Mouse (Mus musculus) heart, embryonic 14.5 days (tissue): Measurements from ENCODE around the gene Crebl2. TPM values are rescaled to one million over a fixed set of nuclear protein-coding genes. Genes with fewer than 3 reads are reported as not detected.

Source experiments
- ATAC-seq: fragments of 200-750 bp; cut with Nextera tagmentation; 2 replicates; pipeline ENCODE4 v1.8.0; 2017; ENCODE audit warnings: low read depth, moderate TSS enrichment; ENCODE audit not compliant: insufficient number of reproducible peaks, insufficient read depth, low FRiP score
- H3K27ac ChIP-seq, 2 experiments: fragments of 200-500 bp in 1 of 2; fragments of 300-500 bp in 1 of 2; sonication (generic) in 1 of 2; replicated peaks in 1 of 2; 2 replicates each; pipeline ENCODE4 v1.5.1; 2012 to 2014; ENCODE audit warnings: low read depth in 2 of 2, low read length in 2 of 2, control low read depth in 1 of 2, mild to moderate bottlenecking in 1 of 2, mixed read lengths in 1 of 2; ENCODE audit not compliant: control insufficient read depth in 1 of 2, insufficient read depth in 1 of 2
- H3K27me3 ChIP-seq: fragments of 300-500 bp; sonication (generic); 2 replicates; pipeline ENCODE4 v1.6.1; 2014; ENCODE audit warnings: mild to moderate bottlenecking, low read length, control low read depth; ENCODE audit not compliant: control insufficient read depth, insufficient read depth
- H3K36me3 ChIP-seq: fragments of 300-500 bp; sonication (generic); 2 replicates; pipeline ENCODE4 v1.6.1; 2014; ENCODE audit warnings: mild to moderate bottlenecking, control low read depth, low read length, mixed read lengths; ENCODE audit not compliant: control insufficient read depth, insufficient read depth
- H3K4me1 ChIP-seq, 2 experiments: fragments of 200-500 bp in 1 of 2; fragments of 300-500 bp in 1 of 2; sonication (generic) in 1 of 2; 2 replicates each; pipeline ENCODE4 v1.6.1; 2012 to 2014; ENCODE audit warnings: low read length in 2 of 2, control low read depth in 1 of 2, mixed read lengths in 1 of 2; ENCODE audit not compliant: control insufficient read depth in 2 of 2, insufficient read depth in 2 of 2
- H3K4me2 ChIP-seq: fragments of 300-500 bp; sonication (generic); 2 replicates; pipeline ENCODE4 v1.6.1; 2014; ENCODE audit warnings: mild to moderate bottlenecking, low read length
- H3K4me3 ChIP-seq, 2 experiments: fragments of 200-500 bp in 1 of 2; fragments of 300-500 bp in 1 of 2; sonication (generic) in 1 of 2; 2 replicates each; pipeline ENCODE4 v1.5.1; 2012 to 2014; ENCODE audit warnings: low read length in 2 of 2, mild to moderate bottlenecking in 2 of 2, control low read depth in 1 of 2, low read depth in 1 of 2, moderate library complexity in 1 of 2; ENCODE audit not compliant: control insufficient read depth in 1 of 2, insufficient read depth in 1 of 2
- H3K9ac ChIP-seq: fragments of 300-500 bp; sonication (generic); 2 replicates; pipeline ENCODE4 v1.6.1; 2014; ENCODE audit warnings: mild to moderate bottlenecking, low read length
- H3K9me3 ChIP-seq: fragments of 300-500 bp; sonication (generic); 2 replicates; pipeline ENCODE4 v1.6.1; 2016; ENCODE audit warnings: low read length, control low read depth; ENCODE audit not compliant: control insufficient read depth
- WGBS: fragments of 180-500 bp; shearing (Covaris S2); extraction: QIAGEN DNeasy Blood & Tissue Kit; methylation state at CpG from one replicate; pipeline ENCODE4 v1.1.7; 2014; 5-methylcytosine and 5-hydroxymethylcytosine counted together
- polyA plus RNA-seq: library from polyadenylated mRNA; unstranded; fragments of >200 nt; fragmentation: Nextera tagmentation; extraction: Ambion mirVana; gene quantifications from 2 replicates; pipeline ENCODE4 v1.2.1, GENCODE M21; 2014

The Crebl2 gene
- polyA plus RNA-seq, 1 experiment from 2014 or later: 1.6 TPM

- no peak overlapping the region for H3K4me3 ChIP-seq
- H3K27me3 ChIP-seq: no peaks in the 10 kb centered on the region
- no peaks in the 10 kb centered on the region for H3K36me3 ChIP-seq
- no peak overlapping the region for H3K9ac ChIP-seq
- 85% methylated on average over 6 of the region's 6 CpGs for WGBS
- ATAC-seq: no peak
- H3K9me3 ChIP-seq: no peaks in the 10 kb centered on the region
- H3K4me2 ChIP-seq: no peak overlapping the region
- H3K4me1 ChIP-seq: no peaks in the 10 kb centered on the region
- H3K27ac ChIP-seq: no peak overlapping the region
Measured at GRCm38 (mm10) chr6:134806130-134806529, 23.8 kb upstream of the Crebl2 start.

DNA sequence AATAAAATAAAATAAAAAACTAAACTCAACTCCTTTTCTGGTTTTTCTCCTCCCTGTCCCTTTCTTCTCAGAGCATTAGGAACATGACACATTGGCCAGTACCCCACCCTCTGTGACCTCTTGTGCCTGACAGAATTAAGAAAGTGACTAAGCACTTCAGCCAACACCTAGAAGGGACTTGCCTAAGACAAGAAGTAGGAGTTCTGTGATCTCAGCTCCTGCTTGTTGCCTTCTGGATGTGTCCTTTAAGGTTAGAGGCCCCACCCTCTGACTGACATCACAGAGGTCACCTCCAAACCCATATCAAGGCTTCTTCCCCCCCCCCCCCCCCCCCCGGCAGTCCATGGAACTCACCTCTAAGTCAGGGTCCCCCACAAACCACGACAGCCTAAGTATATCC, 22.9 kb upstream of the Crebl2 start:
- H3K36me3 ChIP-seq: no peaks in the 10 kb centered on the region
- no peak overlapping the region for H3K4me3 ChIP-seq
- H3K9me3 ChIP-seq: no peaks in the 10 kb centered on the region
- no peaks in the 10 kb centered on the region for H3K27me3 ChIP-seq
- WGBS: 79% methylated on average over 1 of the region's 2 CpGs
- no peak overlapping the region for H3K9ac ChIP-seq
- H3K4me1 ChIP-seq: no peaks in the 10 kb centered on the region
- H3K27ac ChIP-seq: no peak overlapping the region
- H3K4me2 ChIP-seq: no peak overlapping the region
- no peak for ATAC-seq

DNA sequence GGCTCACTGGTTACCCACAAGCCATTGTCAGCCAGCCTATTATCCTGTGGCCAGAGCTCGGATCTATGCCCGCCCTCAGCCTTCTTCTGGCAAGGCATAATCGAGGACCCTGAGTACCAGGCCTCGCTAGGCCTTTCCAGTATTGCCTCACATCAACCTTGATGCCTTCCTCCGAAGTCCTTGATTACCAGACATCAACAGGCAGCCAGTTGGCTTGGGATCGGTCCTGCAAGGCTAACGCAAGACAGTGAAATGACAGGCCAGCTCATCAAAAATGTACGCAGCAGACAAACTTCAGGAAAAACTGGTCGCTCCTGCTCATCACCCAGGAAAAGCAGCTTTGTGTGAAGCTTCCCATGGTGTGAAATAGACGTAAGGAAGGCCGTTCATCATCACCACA, 22.2 kb upstream of the Crebl2 start:
- WGBS: 90% methylated on average over 11 of the region's 11 CpGs
- H3K4me2 ChIP-seq: no peak overlapping the region

DNA sequence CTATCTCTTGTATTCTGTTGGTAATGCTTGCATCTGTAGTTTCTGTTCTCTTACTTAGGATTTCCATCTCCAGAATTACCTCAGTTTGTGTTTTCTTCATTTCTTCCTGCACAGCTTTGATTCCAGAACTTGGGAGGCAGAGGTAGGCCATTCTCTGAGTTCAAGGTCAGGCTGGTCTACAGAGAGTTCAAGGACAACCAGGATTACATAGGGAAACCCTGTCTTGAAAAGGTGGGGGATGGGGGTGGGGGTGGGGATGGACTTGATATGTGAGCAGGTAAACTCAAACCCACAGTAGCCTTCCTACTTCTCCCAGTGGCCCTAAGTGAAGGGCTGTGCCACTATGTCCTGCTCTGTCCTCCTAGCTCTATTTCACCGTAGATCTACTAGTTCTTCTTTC, 16.9 kb upstream of the Crebl2 start:
- peaks cover 7 to 9% of the 10 kb centered on the region in 2 experiments; a peak in 2 of 4 replicates for H3K4me1 ChIP-seq
- no peak overlapping the region for H3K4me2 ChIP-seq
- WGBS: 68% methylated on average over 1 of the region's 1 CpGs
- H3K36me3 ChIP-seq: no peaks in the 10 kb centered on the region
- H3K27me3 ChIP-seq: no peaks in the 10 kb centered on the region
- ATAC-seq: no peak
- H3K9me3 ChIP-seq: no peaks in the 10 kb centered on the region
- no peak overlapping the region for H3K4me3 ChIP-seq
- no peak overlapping the region for H3K9ac ChIP-seq
- no peak overlapping the region for H3K27ac ChIP-seq

More for the DNA sequence above, 22.2 kb upstream of the Crebl2 start:
- no peak overlapping the region for H3K4me3 ChIP-seq
- no peaks in the 10 kb centered on the region for H3K9me3 ChIP-seq
- ATAC-seq: no peak
- no peak overlapping the region for H3K9ac ChIP-seq
- H3K27me3 ChIP-seq: no peaks in the 10 kb centered on the region
- H3K27ac ChIP-seq: no peak overlapping the region
- H3K4me1 ChIP-seq: no peaks in the 10 kb centered on the region
- no peaks in the 10 kb centered on the region for H3K36me3 ChIP-seq

GRCm38 (mm10) chr6:134817051-134817928, 12.7 kb upstream of the Crebl2 start:
- WGBS: 43% methylated on average over 12 of the region's 12 CpGs
- H3K27me3 ChIP-seq: no peaks in the 10 kb centered on the region
- peaks cover 7 to 14% of the 10 kb centered on the region in 2 experiments; a peak in 3 of 4 replicates for H3K4me1 ChIP-seq
- no peaks in the 10 kb centered on the region for H3K36me3 ChIP-seq
- ATAC-seq: no peak
- H3K9me3 ChIP-seq: no peaks in the 10 kb centered on the region
- no peak overlapping the region for H3K4me2 ChIP-seq
- H3K27ac ChIP-seq: no peak overlapping the region
- no peak overlapping the region for H3K9ac ChIP-seq
- no peak overlapping the region for H3K4me3 ChIP-seq

DNA sequence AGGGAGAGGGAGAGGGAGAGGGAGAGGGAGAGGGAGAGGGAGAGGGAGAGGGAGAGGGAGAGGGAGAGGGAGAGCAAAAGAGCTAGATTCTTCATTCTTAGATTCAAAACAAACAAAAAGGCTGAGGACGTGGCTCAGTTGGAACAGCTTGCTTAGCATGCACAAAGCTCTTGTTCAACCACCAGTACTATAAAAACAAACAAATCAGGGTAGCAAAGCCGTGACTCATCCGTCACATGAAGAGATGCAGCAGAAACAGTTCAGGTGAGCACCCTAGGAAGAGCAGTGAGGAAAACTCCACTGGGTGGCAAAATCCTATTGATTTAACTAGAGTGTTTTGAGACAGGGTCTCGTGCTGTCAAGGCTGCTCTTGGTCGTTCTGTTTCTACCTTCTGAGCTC, 10.2 kb upstream of the Crebl2 start:
- peaks cover 7 to 14% of the 10 kb centered on the region in 2 experiments; a peak in 3 of 4 replicates for H3K4me1 ChIP-seq
- WGBS: 59% methylated on average over 5 of the region's 5 CpGs
- no peaks in the 10 kb centered on the region for H3K36me3 ChIP-seq
- no peak for ATAC-seq
- H3K4me2 ChIP-seq: no peak overlapping the region
- no peak overlapping the region for H3K27ac ChIP-seq
- H3K27me3 ChIP-seq: no peaks in the 10 kb centered on the region
- H3K9ac ChIP-seq: no peak overlapping the region
- no peaks in the 10 kb centered on the region for H3K9me3 ChIP-seq
- H3K4me3 ChIP-seq: no peak overlapping the region

- no peak overlapping the region for H3K27ac ChIP-seq
- no peaks in the 10 kb centered on the region for H3K27me3 ChIP-seq
- no peak overlapping the region for H3K9ac ChIP-seq
- H3K9me3 ChIP-seq: no peaks in the 10 kb centered on the region
- WGBS: 50% methylated on average over 6 of the region's 6 CpGs
- no peaks in the 10 kb centered on the region for H3K36me3 ChIP-seq
- no peak overlapping the region for H3K4me2 ChIP-seq
- no peak for ATAC-seq
- H3K4me3 ChIP-seq: no peak overlapping the region
- peaks cover 7 to 14% of the 10 kb centered on the region in 2 experiments; a peak in 3 of 4 replicates for H3K4me1 ChIP-seq
Measured at GRCm38 (mm10) chr6:134820411-134820810, 9.5 kb upstream of the Crebl2 start.
